Mouse (Mus musculus): ENCODE data around the gene Echs1.

GRCm38 (mm10) chr7:140138021-140138310 is 21.7 kb upstream of the Echs1 start:
- no peak for TF ChIP-seq CTCF (IDR thresholded peaks at IDR 0.05; ENCODE audit: control insufficient read depth, insufficient read depth, insufficient replicate concordance, low read depth, low read length)
- no peak for TF ChIP-seq POLR2A (IDR thresholded peaks at IDR 0.05; ENCODE audit: control insufficient read depth, low read depth, low read length)
